Mouse (Mus musculus) embryo, embryonic 11.5 days (tissue): Measurements from ENCODE around the gene Gng12.
A peak's percentile ranks its signal among the peaks of the same experiment; 100 is the strongest.

Experiments
- DNase-seq: peaks from one replicate; pipeline ENCODE4 v3.0.0-alpha.2; 2012; ENCODE audit warnings: low read depth, low spot score

Gene Gng12

DNA sequence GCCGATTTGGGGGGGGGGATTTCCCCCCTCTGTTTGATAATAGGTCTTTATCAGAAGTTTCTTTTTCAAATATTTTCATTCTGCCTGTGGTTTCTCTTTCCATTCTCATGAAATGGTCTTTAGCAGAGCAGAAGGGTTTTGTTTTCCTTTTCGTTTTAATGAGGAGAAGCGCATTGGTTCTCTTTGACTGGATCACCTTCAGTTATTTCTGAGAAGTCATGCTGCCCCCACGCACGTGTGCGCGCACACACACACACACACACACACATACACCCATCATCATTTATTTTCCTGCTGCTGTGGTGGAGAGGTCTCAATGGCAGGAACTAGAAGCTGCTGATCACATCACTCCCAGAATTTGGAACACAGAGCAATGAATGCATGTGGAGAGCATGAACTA is 20.8 kb downstream of the Gng12 start:
- no peak for DNase-seq

DNA sequence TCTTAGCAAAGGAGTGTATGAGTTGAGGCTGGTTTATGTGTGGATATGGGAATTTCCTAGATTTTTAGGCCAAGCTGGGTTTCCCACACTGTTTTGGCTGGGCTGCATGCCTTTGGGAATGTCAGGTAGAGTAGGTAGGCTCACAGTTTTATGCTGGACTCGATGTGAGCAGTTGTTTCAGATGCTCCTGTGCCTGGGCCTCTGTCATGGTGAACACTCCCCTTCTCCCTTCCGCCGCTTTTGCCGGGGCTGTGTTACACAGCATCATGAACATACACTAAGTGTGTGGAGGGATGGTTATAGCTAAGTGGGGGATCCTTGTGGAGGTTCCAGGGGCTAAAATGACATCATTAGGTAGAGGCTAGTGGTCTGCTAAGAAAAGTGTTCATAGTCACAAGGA is 24.6 kb downstream of the Gng12 start:
- no peak for DNase-seq

DNA sequence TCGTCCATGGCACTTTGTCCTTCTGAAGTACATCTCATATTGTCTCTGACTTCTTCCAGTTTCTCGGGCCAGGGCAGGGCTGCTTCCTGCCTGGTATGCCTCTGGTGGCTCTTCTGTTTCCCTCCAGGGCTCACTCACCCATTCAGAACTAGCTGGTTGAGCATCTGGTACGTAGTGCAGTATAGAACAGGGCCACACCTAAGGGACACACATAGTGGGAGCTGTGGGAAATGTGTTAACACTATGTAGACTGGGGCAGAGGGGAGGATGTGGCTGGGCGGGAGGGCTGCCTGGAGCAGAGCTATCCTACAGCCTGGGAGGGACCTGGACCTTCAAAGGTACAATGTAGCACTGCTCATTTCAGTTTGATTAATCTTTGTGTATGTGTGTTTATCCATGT is 25.6 kb downstream of the Gng12 start:
- no peak for DNase-seq

DNA sequence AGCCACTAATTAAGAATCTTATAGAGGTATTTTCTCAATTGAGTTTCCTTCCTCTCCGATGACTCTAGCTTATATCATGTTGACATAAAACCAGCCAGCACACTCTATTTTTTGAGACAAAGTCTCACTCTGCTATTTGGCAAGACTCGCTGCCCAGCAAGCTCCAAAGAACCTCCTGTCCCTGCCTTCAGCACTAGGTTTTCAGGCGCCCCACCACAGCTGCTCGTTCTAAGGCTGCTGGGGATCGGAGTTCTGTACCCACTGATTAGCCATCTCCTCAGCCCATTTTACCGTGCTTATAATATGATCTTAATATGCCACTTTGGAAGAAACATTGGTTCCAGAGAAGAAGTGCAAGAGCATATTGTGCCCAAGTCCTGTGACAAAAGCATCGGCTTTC is 26.3 kb downstream of the Gng12 start:
- no peak for DNase-seq

DNA sequence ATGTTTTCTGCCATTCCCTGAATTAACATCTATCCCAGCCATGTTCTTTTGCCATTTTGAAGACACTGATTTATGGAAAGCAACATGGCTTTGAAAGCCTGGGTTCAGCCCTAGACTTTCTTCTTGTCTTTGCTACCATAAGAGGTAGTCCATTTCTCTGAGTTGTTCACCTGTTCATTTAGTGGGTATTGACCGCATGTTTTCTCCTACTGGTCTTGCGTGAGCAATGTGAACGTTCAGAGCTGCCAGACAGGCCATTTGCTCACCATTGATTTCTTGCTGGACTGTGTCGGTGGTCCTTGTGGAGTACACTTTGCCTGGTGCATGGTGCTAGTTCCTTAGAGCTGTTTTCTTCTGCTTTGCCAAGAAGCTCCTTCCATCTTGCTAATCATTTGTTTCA is 27.7 kb downstream of the Gng12 start:
- no peak for DNase-seq

DNA sequence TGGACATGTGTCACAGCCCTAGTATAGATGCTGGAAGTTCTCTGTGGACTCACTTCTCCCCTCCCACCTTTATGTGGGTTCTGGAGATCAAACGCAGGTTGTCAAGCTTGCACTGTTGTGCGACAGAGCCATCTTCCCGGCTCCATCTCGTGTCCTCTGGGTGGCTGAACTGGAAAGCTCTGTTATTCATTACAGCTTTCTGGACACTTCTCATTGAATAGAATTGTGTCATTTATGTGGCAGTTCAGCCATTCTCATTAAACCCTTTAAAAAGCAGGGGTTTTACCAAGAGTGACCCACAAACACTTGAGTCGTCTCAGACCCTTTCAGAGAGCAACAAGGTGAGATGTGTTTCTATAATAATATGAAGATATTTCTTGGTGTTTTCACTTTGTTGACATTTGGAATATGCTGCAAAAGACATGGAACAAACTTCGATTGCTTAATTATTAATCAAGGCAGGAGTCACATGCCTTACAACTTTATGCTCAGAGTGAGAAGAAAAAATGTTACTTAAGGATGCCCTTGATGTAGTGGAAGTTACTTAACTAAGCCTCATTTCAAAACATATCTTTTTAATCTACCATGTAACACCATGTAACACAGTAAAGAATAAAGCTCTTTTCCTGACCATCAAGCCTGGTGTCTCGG is 28.2 kb downstream of the Gng12 start:
- no peak for DNase-seq

DNA sequence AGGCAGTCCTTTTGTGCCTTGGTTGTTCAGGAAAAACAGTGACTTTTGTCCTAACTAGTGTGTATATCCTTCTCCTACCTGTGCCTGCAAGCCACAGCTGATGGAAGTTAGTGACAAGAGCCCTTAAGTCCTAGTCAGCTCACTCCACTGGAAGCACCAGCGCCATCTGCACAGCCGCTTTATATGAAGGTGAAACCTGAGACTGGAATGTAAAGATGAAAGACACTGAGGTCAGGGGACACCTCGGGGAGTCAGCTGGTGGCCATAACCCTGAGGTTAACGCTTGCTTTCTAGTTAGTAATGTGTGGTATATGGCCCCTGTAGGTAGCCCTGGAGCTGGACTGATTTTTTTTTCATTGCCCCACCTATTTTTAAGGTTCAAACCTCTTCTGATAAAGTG is 30.1 kb downstream of the Gng12 start:
- peak; percentile 37 for DNase-seq

DNA sequence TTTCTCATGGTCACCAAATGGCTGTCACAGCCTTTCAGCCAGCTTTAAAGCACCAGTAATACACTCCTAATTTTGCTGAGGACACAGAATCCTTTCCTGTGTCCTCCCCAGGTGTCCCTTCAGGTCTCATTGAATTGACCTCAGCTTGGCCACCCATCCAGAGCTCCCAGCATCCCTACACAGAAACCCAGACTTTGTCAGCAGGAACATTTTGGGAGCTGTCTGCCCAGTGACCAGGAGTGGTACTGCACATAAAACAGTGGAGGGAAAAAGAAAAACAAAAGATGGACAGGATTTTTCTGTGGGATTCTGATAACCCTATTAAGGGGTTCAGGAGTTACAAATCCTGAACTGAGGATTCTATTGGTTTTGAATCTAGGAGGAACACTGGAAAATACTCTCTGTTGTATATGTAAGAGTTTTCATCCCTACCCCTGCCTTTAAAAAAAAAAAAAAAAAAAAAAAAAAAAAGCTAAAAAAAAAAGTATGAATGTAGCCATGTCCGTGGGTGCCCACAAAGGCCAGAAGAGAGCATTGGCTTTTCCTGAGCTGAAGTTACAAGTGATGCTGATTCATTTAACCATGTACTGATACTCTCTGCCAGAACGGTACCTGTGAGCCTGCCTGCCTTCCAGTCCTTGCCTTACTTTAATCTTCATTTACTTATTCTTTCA is 32.9 kb downstream of the Gng12 start:
- no peak for DNase-seq

DNA sequence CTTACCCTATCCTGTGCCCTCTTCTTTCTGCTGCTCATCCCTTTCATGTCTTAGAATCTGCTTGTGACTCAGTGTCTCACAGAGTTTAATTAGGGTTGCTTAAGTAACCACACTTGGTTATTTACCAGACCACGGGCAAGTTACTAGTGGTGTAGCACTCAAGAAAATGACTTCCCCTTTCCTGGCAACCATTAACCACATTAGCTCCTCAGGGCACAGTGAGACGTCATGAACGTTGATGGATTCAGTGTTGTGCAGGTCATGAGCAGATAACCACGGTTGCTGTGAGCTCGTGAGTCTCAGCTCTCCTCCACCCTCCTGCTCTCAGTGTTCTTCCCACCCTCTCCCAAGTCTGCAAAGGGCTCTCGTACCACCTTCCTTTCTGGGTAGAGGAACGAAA is 33.5 kb downstream of the Gng12 start:
- DNase-seq = no peak

DNA sequence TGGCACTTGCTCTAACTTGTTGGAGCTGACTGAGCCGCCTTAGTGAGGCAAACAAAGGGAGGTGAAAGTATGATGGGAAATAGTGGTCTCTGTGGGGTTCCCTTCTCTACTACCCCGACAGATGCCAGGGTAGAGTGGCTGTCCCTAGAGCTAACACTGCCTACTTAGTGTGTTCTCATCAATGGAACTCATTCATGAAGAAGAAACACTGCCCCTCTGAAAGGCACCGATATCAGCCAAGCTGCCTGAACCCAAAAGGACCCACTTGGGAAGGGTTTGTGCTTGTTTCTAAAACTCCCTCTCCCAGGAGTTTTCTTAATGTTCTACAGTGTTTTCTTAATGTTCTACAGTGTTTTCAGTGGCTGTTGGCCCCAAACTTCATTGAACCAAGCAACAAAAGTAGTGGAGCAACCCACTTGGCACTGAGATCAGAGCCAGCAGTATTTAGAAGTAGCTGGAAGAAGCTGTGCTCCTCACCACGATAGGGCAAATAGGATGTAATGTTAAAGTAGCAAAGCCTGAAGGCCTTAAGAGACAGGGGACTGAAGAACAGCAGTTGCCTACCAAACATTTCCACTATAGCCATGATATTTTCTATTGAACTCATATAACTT is 36.1 kb downstream of the Gng12 start:
- DNase-seq = no peak

DNA sequence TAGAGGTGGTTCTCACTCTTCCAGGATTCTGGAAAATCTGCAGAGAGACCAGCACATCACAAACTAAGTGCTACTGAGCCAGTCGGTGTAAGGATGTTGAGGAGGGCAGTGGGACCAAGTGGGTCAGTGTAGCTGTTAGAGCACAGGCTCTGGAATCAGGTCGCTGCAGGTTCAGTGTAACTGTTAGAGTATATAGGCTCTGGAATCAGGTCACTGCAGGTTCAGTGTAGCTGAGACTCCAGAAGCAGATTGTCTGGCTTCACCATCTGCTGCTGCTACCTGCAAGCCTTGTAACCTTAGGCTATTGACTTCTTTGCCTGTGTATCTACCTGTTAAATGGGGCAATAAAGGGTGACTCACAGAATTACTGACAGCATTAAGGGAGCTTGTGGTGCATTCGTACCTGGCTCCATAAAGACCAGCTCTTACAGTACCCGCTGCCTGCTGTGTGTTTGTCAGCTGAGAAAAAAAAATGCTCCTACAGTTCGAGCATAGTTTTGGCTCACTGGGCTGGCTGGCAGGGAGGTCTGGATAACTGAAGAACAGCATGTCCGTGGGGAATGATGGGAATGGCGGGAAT is 44.5 kb downstream of the Gng12 start:
- DNase-seq = no peak

DNA sequence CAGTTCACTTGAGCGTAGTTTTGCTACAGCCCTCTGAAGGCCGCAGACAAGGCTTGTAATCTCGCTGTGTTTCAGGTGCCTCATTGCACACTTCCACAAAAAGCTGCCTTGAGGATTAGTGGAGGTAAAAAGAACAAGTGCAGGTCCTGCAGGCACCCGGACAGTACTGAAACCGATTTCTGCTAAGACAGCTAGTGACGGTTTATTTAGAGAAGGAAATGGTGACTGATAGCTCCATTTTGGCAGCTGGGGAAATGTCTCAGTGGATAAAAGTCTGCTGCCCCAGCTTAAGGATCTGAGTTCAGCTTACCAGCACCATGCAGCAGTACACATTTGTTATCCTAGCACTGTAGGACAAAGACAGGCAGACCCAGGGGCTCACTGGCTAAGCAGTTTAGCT is 45.6 kb downstream of the Gng12 start:
- no peak for DNase-seq

DNA sequence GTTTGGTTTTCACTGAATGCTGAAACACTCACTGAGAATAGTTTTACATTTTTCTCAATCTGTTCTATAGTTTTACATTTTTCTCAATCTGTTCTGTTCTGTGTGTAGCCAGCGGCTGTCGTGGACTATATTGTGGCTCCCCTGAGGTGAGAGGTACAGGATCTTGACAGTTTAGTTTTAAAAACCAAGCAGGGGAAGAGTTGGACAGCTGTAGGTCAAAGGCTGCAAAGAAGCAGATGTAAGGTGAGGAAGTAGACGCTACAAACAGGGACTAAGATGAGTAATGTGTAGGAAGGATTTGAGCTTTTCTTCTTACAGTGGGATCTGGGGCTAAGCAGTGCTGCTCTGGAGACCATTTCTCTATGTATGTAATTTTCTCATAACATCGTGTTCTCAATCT is 46.6 kb downstream of the Gng12 start:
- no peak for DNase-seq

DNA sequence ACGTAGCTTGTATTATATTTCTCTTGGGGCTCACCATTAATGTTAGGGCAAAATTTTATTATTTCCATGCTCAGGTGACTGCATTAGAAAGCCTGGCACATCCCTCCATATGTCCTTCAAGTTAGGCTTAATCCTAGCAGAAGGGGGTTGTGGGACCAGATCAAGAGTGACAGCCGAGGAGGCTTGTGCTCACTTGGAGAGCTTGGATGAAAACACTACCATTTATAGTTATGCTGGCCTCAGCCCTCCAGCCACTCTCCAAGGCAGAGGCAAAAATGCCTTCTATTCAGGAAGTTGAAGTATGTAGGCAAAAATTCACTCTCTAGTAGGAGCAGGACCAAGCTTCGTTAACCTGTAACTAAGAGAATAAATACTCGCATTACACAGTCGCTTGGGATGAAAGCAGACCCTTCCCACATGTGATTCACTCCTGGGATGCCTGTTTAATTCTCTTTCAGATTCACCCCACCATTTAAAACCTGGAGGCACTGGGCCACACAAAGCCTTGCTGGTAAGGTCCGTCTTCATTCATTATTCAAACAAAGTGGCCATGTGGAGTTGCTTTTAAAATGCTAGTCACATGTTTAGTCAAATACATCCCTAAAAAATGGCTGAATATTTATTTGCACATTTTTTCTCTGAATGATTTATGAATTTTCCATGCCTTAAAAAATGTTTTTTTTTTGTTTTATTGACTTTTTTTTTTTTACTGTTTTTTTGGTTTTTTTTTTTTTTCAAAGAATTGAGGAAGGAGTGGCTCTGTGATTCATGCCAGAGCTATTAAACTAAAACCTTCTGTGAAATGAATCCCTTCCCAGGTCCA is 47.4 kb downstream of the Gng12 start:
- no peak for DNase-seq

DNA sequence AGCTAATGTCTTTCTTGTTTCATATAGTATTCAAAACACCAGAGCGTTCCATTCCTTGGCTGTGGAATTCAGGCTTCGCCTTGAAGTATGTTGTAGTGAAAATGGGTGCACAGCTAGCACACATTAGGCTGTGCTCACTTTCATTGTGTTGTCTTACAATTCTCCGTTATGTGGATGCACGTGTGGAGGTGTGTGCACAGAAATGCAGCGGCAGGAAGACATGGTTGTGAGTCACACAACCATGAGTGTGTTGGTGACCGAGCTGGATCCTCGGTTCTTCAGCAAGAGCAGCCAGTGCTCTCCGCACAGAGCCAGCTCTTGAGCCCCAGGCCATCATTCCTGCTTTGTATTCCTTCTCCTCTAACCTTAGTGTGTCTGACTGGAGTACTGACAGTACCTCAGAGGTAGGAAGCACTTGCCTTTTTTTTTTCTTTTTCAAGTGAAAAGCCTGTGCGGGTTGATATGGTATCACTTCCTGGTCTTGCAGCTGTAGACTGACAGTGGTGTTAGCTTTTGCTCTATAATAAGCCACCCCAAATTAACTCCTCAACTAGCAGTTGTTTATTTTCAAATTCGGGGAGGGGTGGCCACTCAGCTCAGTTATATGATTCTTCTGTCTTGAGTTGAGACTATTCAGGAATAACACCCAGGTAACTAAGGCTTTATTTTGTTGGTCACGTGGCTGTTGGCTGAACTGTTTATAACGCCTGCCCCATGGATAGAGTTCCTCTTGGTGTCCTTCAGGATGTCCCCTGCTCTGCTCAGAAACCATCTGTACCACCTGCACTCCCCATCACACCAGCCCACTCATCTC is 48.2 kb downstream of the Gng12 start:
- no peak for DNase-seq

DNA sequence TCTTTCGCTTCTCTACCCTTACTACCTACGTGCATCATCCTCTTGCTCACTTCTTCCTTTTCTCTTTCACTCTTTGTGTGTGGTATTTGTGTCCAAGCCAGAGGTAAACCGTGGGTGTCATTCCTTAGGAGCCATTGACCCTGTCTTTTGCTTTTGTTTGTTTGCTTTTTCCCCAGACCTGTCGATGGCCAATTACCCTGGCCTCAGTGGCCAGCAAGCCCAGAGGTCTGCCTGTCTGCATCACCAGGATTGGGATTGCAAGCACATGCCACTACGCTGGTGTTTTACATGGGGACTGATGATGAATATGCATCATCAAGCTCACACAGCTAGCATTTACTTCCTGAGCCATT is 48.8 kb downstream of the Gng12 start:
- no peak for DNase-seq

DNA sequence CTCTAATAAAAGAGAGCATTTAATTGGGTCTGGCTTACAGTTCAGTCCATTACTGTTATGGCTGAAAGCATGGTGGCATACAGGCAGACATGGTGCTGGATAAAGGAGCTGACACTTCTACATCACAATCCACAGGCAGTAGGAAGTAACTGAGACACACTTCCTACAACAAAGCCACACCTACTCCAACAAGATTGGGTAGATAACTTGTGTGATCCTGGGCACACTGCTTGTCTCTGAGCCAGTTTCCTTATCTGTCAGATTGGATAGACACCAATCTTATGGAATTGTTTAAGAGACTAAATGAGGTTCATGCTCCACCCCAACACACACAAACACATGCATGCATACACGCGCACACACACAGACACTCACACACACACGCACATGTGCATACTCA is 51.9 kb downstream of the Gng12 start:
- DNase-seq = no peak

DNA sequence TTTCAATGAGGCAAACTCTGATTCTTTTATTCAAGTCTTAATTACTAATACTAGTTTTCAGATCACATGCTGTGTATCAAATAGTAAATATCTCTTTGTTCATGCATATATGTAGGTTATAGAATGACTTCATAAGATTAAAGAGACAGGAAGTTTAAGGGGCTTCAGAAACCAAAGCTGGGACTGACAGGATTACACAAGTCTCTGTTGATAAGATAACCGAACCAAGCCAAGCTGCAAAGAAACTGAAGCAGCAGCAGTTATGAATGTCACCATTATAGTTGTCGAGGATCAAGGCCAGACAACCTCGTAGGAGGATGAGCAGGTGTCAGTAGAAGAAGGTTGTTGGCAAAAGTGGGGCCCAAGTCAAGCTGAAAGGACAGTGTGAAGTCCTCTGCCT is 52.7 kb downstream of the Gng12 start:
- DNase-seq = no peak

DNA sequence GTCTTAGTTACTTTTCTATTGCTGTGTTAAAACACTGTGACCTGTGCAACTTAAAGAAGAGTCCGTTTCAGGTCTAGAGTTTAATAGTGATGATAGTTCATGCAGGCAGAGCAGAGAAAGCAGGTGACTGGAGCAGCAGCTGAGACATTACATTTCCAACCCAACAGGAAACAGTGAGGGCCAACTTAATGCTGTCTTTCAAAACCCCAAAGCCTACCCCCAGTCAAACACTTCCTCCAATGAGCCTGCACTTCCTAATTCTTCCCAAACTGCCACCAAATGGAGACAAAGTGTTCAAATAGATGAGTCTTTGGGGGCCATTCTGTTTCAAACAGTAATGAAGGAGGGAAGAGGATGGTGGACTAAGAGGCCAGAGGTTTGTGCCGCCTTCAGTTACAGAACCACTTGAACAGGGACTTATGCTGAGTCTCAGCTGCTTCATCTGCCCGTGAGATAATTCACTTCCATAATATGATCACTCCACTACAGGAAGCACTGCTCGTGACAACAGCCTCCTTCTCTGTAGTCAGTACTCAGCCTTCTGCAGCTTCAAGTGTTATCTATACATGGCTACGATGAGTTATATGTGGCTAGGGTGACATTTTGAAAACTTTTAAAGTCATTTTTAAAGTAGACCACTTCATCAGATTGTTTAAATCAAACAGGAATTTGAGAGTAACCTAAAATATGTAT is 55.7 kb downstream of the Gng12 start:
- no peak for DNase-seq

DNA sequence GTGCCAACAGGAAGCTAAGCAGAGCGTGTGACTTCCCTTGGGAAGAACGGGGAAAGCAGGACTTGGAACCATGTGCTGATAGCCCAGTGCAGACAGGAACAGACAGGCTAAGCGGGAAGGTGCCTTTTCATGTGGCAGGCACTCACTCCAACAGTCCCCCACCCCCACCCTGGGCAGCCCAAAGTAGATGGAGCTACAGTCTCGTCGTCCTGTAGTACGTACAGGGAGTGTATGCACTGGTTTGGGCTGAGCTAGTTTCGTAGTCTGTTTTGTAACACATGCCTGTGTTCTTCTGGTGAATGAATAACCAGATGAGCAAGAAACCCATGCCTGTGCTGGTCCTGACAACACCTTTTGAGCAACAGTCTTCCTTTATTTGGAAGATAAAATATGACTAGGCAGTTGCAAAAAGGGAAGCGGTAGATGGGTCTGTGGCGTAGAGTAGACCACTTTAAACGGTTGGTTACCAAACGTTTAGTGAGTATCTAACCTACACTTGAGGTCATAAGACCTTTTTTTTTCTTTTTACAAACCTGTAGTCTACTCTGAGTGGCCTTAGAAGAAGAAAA is 57.8 kb downstream of the Gng12 start:
- DNase-seq = no peak
